Mouse (Mus musculus): ENCODE data around the gene Mybpc2. TPM values are rescaled to one million over a fixed set of nuclear protein-coding genes. Genes with fewer than 3 reads are reported as not detected.

The Mybpc2 gene
- total and polyA plus RNA-seq, 2 experiments from 2014 or later, result 0.29 to 0.33 TPM

DNA sequence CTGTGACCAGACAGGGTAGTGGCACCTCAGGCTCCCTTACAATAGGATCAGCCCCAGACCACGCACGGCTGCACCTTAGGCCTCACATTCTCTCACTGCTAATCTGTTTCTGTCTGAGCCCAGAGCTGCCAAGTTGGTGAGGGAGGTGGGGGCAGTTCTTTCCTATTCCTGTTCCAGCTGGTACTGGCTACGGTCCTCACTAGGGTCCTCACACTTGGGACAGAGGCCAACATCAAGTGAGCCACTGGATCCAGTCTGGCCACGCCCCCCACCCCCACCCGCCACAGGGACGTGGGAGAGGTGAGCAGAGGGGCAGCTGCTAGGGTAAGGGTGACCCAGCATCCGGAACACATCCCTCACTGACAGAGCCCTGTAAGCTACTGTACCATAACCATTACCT, 12.6 kb upstream of the Mybpc2 start:
- ATAC-seq, result no peak
- 70% methylated on average over 7 of the region's 7 CpGs for WGBS
- no peak for TF ChIP-seq CTCF (IDR thresholded peaks at IDR 0.05; ENCODE audit: low read depth)
- Histone ChIP-seq H3K4me2 (ENCODE audit: low read depth) (no peak overlapping the region), H3K27me3 (ENCODE audit: insufficient read depth, low read length) (no peaks in the 10 kb centered on the region), H3K4me1 (ENCODE audit: insufficient read depth) (no peaks in the 10 kb centered on the region), H3K27ac (ENCODE audit: low read depth, low read length) (peak overlapping the region; percentile 35; the same call in 1 of the 2 replicates), H3K9ac (no peak overlapping the region), H3K9me3 (ENCODE audit: low read length) (no peaks in the 10 kb centered on the region), H3K36me3 (ENCODE audit: insufficient read depth) (peaks cover 17% of the 10 kb centered on the region), H3K4me3 (ENCODE audit: low read depth, low read length) (no peak overlapping the region)
- DNase-seq, result no peak

DNA sequence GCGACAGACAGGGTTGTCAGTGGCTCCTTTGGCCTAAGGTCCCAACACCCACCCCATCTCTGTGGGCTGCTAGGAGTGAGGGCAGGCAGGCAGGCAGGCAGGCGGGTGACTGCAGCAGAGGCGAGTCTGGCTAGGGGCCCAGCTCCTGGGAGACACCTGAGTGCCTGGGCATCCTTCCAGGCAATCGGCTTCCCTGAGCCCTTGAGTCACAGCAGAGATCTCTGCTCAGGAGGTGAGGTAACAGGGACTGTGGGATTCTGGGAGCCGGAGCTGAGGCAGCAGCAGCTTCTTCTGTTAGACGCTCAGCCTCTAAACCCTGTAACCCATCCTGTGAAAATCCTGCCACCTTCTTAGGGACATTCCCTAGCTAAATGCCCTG, 12.1 kb upstream of the Mybpc2 start:
- H3K4me3 ChIP-seq (ENCODE audit: low read depth, low read length), result no peak overlapping the region
- no peak overlapping the region for H3K9ac ChIP-seq
- H3K4me1 ChIP-seq (ENCODE audit: insufficient read depth), result no peaks in the 10 kb centered on the region
- H3K27ac ChIP-seq (ENCODE audit: low read depth, low read length), result peak overlapping the region; percentile 35; the same call in 1 of the 2 replicates
- no peaks in the 10 kb centered on the region for H3K9me3 ChIP-seq (ENCODE audit: low read length)
- no peak for TF ChIP-seq CTCF (IDR thresholded peaks at IDR 0.05; ENCODE audit: low read depth)
- ATAC-seq, result no peak
- WGBS, result 63% methylated on average over 6 of the region's 6 CpGs
- H3K4me2 ChIP-seq (ENCODE audit: low read depth), result no peak overlapping the region
- DNase-seq, result no peak
- peaks cover 15% of the 10 kb centered on the region for H3K36me3 ChIP-seq (ENCODE audit: insufficient read depth)
- no peaks in the 10 kb centered on the region for H3K27me3 ChIP-seq (ENCODE audit: insufficient read depth, low read length)

DNA sequence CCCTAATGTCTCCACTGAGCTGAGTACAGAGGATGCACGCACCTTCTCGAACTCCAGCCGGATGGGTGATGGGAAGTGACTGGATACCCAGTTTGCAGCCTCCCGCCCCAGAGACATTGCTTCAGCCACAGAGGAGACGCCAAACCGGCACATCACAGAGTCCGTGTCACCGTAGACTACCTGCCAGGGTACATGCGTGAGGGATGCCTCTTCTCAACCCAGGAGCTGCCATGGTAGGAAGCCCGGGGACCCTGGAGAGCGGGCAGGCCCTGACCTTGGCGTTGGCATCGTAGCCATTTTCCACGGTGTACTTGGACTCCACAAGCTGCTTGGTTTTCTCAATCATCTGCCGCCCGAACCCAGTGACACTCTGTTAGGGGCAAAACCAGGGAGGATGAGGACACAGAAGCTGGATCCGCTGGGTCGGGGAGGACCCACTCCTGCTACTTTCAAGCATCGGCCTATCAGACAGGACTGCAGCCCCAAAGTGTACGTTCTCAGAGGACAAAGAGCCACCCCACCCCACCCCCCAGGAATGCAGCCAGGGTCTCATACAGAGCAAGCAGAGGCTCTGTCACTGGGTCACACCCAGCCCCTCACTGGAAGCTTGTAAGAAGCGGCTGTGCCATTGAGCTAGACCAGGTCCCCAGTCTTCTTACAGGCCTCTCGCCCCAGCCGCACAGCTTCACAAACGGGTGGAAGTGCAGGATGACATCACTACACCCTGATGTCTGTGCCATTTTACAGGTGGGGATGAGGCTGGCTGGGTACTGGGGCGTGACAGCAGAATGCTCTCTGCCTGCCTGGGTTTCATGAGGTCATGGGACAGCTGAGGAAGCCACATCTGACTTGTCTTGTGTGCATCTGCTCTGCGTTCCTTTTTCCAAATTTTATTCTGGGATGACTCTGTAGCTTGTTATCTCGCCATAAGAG, 11.5 kb upstream of the Mybpc2 start:
- no peak for TF ChIP-seq CTCF (IDR thresholded peaks at IDR 0.05; ENCODE audit: low read depth)
- Histone ChIP-seq H3K4me2 (ENCODE audit: low read depth) (no peak overlapping the region), H3K27me3 (ENCODE audit: insufficient read depth, low read length) (no peaks in the 10 kb centered on the region), H3K9ac (no peak overlapping the region), H3K9me3 (ENCODE audit: low read length) (no peaks in the 10 kb centered on the region), H3K4me3 (ENCODE audit: low read depth, low read length) (no peak overlapping the region), H3K27ac (ENCODE audit: low read depth, low read length) (no peak overlapping the region), H3K36me3 (ENCODE audit: insufficient read depth) (peaks cover 12% of the 10 kb centered on the region), H3K4me1 (ENCODE audit: insufficient read depth) (no peaks in the 10 kb centered on the region)
- WGBS, result 93% methylated on average over 27 of the region's 27 CpGs
- DNase-seq (no peak), ATAC-seq (no peak)

DNA sequence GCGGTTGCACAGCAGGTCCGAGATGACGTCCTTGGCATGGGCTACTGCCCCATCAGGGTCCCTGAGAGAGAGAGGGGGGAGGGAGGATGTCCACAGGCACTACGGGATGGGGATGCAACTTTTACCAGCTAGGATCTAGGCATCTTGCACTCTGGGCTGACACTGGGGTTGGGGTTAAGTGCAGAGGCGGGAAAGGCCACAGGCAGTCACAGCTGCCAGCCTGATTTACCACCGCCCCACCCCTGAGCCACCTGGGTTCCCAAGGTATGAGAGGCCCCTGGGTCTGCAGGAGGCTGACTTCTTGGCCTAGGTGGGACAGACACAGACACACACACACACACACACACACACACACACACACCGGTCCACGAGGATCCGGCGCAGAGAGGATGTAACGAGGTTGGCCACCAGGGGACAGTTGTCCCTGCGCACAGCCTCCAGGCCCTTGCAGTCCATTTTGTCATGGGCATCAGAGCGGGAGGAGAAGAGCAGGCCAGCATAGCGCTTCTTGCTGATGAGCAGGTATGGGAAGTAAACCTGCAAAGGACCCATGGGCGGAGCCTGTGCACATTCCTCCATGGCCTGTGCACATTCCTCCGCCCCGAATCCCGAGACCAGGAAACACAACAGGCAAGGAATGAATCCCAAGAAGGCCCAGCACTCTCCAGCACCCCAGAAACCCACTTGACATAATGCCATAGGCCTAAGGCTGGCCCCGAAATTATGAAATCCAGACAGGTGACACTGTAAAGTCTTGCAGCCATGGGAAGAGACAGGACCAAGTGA, 10.4 kb upstream of the Mybpc2 start:
- ATAC-seq, result no peak
- WGBS, result 85% methylated on average over 19 of the region's 19 CpGs
- H3K27me3 ChIP-seq (ENCODE audit: insufficient read depth, low read length), result no peaks in the 10 kb centered on the region

DNA sequence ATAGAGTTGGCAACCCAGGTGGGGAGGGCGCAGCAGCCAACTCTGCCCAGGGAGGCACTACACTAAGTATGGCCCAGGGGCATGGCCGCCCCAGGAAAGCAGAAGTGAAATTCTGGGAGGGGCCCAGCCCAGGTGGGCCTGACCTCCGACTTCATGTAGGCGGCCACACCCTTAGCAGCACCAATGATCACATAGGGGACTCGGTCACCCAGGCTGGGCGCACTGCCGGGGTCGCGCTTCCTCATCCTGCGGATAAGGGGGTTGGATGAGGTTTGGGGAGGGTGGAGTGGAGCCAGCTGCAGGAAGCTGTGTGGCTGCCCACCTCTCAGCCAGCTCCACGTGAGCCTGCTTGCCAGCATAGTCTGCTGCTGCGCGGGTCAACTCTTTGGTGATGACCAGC, 9.8 kb upstream of the Mybpc2 start:
- WGBS, result 96% methylated on average over 13 of the region's 13 CpGs
- Histone ChIP-seq H3K36me3 (ENCODE audit: insufficient read depth) (0 out of 2 replicates have a peak, but pooled peaks cover 3% of the 10 kb centered on the region), H3K27ac (ENCODE audit: low read depth, low read length) (no peak overlapping the region), H3K9ac (no peak overlapping the region), H3K4me1 (ENCODE audit: insufficient read depth) (no peaks in the 10 kb centered on the region), H3K27me3 (ENCODE audit: insufficient read depth, low read length) (no peaks in the 10 kb centered on the region), H3K4me3 (ENCODE audit: low read depth, low read length) (no peak overlapping the region), H3K9me3 (ENCODE audit: low read length) (no peaks in the 10 kb centered on the region), H3K4me2 (ENCODE audit: low read depth) (no peak overlapping the region)
- ATAC-seq (no peak), DNase-seq (no peak)
- no peak for TF ChIP-seq CTCF (IDR thresholded peaks at IDR 0.05; ENCODE audit: low read depth)

More for the DNA sequence above, 10.4 kb upstream of the Mybpc2 start:
- Histone ChIP-seq H3K36me3 (ENCODE audit: insufficient read depth) (0 out of 2 replicates have a peak, but pooled peaks cover 3% of the 10 kb centered on the region), H3K4me3 (ENCODE audit: low read depth, low read length) (no peak overlapping the region), H3K4me2 (ENCODE audit: low read depth) (no peak overlapping the region), H3K4me1 (ENCODE audit: insufficient read depth) (no peaks in the 10 kb centered on the region), H3K27ac (ENCODE audit: low read depth, low read length) (no peak overlapping the region), H3K9me3 (ENCODE audit: low read length) (no peaks in the 10 kb centered on the region), H3K9ac (no peak overlapping the region)
- peak; percentile 23; the same call in 1 of the 2 replicates for TF ChIP-seq CTCF (IDR thresholded peaks at IDR 0.05; ENCODE audit: low read depth)
- DNase-seq, result no peak

DNA sequence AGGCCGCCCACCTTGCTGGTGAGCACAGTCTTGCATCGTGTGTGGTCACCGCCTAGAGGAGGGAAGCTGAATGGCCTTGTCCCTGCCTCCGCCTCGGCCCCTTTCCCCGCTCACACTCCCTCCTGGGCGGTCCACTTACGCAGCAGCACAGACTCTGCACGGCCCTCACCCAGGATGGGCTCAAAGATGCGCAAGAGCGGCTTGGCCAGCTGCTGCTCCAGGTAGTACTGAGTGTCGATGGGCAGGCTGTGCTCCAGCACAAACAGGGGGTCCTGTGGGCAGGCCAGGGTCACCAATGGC, 9.2 kb upstream of the Mybpc2 start:
- no peak for TF ChIP-seq CTCF (IDR thresholded peaks at IDR 0.05; ENCODE audit: low read depth)
- ATAC-seq (no peak), DNase-seq (no peak)
- 0 out of 2 replicates have a peak, but pooled peaks cover 3% of the 10 kb centered on the region for H3K36me3 ChIP-seq (ENCODE audit: insufficient read depth)
- no peak overlapping the region for H3K4me2 ChIP-seq (ENCODE audit: low read depth)
- no peaks in the 10 kb centered on the region for H3K9me3 ChIP-seq (ENCODE audit: low read length)
- no peaks in the 10 kb centered on the region for H3K4me1 ChIP-seq (ENCODE audit: insufficient read depth)
- H3K4me3 ChIP-seq (ENCODE audit: low read depth, low read length), result no peak overlapping the region
- 72% methylated on average over 12 of the region's 12 CpGs for WGBS
- H3K27ac ChIP-seq (ENCODE audit: low read depth, low read length), result no peak overlapping the region
- H3K9ac ChIP-seq, result no peak overlapping the region
- H3K27me3 ChIP-seq (ENCODE audit: insufficient read depth, low read length), result no peaks in the 10 kb centered on the region

All from forebrain, postnatal 0 days (tissue).